Mouse (Mus musculus) forebrain, embryonic 16.5 days (tissue): ENCODE measurements around the gene Pnma5. TPM values are rescaled to one million over a fixed set of nuclear protein-coding genes. Genes with fewer than 3 reads are reported as not detected.

Experiments used
- ATAC-seq: fragments of 200-750 bp; cut with Nextera tagmentation; 2 replicates; pipeline ENCODE4 v1.8.0; 2017; ENCODE audit warnings: mild to moderate bottlenecking, moderate library complexity
- H3K27ac ChIP-seq: fragments of 300-500 bp; sonication (generic); 2 replicates; pipeline ENCODE4 v1.5.1; 2014; ENCODE audit warnings: low read length, control low read depth
- H3K27me3 ChIP-seq: fragments of 300-500 bp; sonication (generic); replicated peaks from 2 replicates; pipeline ENCODE4 v1.6.1; 2014; ENCODE audit warnings: low read length; ENCODE audit not compliant: control insufficient read depth, insufficient read depth
- H3K36me3 ChIP-seq: fragments of 300-500 bp; sonication (generic); 2 replicates; pipeline ENCODE4 v1.6.1; 2014; ENCODE audit not compliant: control insufficient read depth, insufficient read depth
- H3K4me1 ChIP-seq: fragments of 300-500 bp; sonication (generic); replicated peaks from 2 replicates; pipeline ENCODE4 v1.6.1; 2014; ENCODE audit warnings: low read length; ENCODE audit not compliant: control insufficient read depth, insufficient read depth
- H3K4me2 ChIP-seq: fragments of 300-500 bp; sonication (generic); 2 replicates; pipeline ENCODE4 v1.6.1; 2014; ENCODE audit warnings: mild to moderate bottlenecking, low read length, control low read depth
- H3K4me3 ChIP-seq: fragments of 300-500 bp; sonication (generic); replicated peaks from 2 replicates; pipeline ENCODE4 v1.5.1; 2014; ENCODE audit warnings: mild to moderate bottlenecking, low read length, control low read depth
- H3K9ac ChIP-seq: fragments of 300-500 bp; sonication (generic); replicated peaks from 2 replicates; pipeline ENCODE4 v1.6.1; 2014; ENCODE audit warnings: low read depth, low read length, control low read depth
- H3K9me3 ChIP-seq: fragments of 300-500 bp; sonication (generic); 2 replicates; pipeline ENCODE4 v1.6.1; 2016; ENCODE audit warnings: low read length; ENCODE audit not compliant: control insufficient read depth
- WGBS: fragments of 180-500 bp; shearing (Covaris S2); extraction: QIAGEN DNeasy Blood & Tissue Kit; methylation state at CpG from one replicate; pipeline ENCODE4 v1.1.7; 2014; 5-methylcytosine and 5-hydroxymethylcytosine counted together
- microRNA counts: library from miRNA; unstranded; fragments of <30 nt; microRNA quantifications from one replicate; lab custom pipeline; 2016
- microRNA-seq: library from miRNA; unstranded; fragments of <30 nt; microRNA quantifications from one replicate; pipeline ENCODE4, GENCODE M21; 2017
- polyA plus RNA-seq: library from polyadenylated mRNA; unstranded; fragments of >200 nt; fragmentation: Nextera tagmentation; extraction: Ambion mirVana; gene quantifications from 2 replicates; pipeline ENCODE4 v1.2.1, GENCODE M21; 2015

Gene Pnma5
- polyA plus RNA-seq, 1 experiment from 2014 or later = 0.22 TPM

DNA sequence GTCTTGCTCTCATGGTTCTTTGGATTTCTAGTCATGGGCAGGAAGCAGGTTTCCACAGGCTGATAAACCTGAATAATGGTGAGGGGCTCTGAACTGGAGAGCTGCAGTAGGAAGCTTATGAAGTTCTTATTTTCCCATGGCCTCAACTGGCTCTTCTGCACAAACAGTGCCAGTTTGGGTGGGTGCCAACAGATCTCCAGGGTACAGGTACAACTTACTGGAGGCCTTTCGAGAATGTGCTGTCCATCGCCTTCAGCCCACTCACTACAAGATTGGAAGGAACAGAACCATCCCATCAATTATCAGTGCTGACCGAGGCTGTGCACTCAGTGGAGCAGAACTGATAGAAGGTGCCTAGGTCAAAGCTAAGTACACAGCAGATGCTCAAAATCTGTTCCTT lies 48.5 kb downstream of the Pnma5 start:
- 94% methylated on average over 3 of the region's 3 CpGs for WGBS
- H3K9ac ChIP-seq = no peak overlapping the region
- no peak overlapping the region for H3K27ac ChIP-seq
- ATAC-seq = no peak
- no peaks in the 10 kb centered on the region for H3K36me3 ChIP-seq
- no peaks in the 10 kb centered on the region for H3K9me3 ChIP-seq
- no peak overlapping the region for H3K4me3 ChIP-seq
- H3K4me2 ChIP-seq = no peak overlapping the region
- no peaks in the 10 kb centered on the region for H3K27me3 ChIP-seq
- peaks cover 4% of the 10 kb centered on the region; the same call in 1 of the 2 replicates for H3K4me1 ChIP-seq

DNA sequence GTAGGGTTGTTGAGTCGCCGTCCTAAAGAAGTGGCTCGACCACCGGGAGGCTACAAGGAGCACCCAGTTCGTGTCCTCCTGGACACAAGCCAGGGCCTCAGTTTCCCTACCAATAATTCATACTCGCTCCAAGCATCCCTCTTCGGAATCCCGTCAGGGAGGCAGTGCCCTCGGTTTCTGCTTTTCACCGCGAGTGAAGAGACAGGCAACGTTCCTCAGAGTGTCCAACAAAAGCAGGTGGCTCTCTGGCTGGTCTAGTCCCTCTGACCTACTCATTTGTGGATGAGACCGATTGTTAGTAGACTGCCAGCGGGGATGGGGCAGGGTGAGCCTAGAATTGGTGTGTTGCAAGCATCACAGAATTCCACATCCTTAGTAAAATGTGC lies 49.4 kb downstream of the Pnma5 start:
- peaks cover 4% of the 10 kb centered on the region; the same call in 1 of the 2 replicates for H3K4me1 ChIP-seq
- H3K4me2 ChIP-seq = peak overlapping the region; percentile 64
- H3K27ac ChIP-seq = no peak overlapping the region
- 28% methylated on average over 14 of the region's 14 CpGs for WGBS
- peak overlapping the region; percentile 41 for H3K4me3 ChIP-seq
- H3K9me3 ChIP-seq = no peaks in the 10 kb centered on the region
- ATAC-seq = no peak
- peak overlapping the region; percentile 41; the same call in 1 of the 2 replicates for H3K9ac ChIP-seq
- H3K27me3 ChIP-seq = no peaks in the 10 kb centered on the region
- H3K36me3 ChIP-seq = no peaks in the 10 kb centered on the region

DNA sequence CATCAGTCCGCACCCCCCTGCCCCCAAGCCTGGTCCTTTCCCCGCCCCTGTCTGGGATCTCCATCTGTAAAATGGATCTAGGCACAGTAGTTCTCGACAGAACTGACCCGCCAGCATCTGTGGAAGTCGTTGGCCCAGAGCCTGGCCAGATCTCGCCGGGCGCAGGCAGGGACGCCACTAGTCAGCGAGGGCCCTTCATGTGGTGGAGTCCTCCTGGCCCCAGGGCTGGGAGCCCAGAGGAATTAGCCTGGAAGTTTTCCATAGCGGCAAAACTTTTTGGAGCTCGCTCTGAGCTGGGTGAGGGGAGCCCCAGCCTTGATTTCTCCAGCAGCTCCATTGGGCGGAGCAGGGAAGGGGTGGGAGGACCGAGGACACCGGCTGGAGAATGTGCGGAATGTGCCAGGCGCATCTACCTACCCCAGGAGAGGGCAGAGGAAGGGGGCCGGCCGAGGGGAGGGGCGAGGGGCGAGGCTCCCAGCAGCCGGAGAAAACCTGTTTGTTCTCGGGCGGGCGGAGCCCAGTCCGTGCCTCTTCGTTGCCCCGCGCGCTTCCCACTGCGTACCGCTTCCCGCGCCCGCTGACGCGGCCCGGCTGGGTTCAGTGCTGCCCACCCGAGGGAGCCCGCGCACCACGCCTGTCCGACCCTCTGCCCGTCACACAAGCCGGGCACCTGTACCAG lies 49.9 kb downstream of the Pnma5 start, which contains the start of gene Zfp185:
Gene Zfp185 (plus strand): TSS at position 499 of the 679 bp plus-strand sequence.
- peak within 1 kb of the TSS; percentile 41 for H3K4me3 ChIP-seq
- peaks cover 4% of the 10 kb centered on the region; the same call in 1 of the 2 replicates for H3K4me1 ChIP-seq
- H3K9me3 ChIP-seq = no peaks in the 10 kb centered on the region
- no peak within 1 kb of the TSS for H3K27ac ChIP-seq
- H3K9ac ChIP-seq = peak within 1 kb of the TSS; percentile 41; the same call in 1 of the 2 replicates
- no peaks in the 10 kb centered on the region for H3K27me3 ChIP-seq
- WGBS = 10% methylated on average over 26 of the region's 45 CpGs
- no peaks in the 10 kb centered on the region for H3K36me3 ChIP-seq
- ATAC-seq = peak; percentile 69
- peak within 1 kb of the TSS; percentile 64 for H3K4me2 ChIP-seq

DNA sequence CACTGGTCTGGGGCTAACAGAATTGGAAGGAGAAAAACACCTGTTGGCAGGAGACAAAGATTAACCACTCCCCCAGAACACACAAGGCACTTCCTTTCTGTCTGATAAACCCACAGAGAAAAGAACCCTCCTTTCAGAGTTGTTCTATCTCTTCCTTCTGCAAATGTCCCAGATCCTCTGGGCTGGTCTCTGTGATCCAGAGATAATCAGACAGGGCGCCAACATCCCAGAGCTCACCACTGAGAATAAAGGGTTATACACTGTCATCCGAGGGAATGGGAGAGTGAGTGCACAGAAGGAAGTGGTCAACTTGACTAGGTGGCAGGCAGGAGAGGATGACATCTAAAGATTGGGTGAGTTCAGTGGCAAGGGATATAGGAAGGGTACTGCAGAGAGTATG lies 51.3 kb downstream of the Pnma5 start:
- 81% methylated on average over 2 of the region's 2 CpGs for WGBS
- Histone ChIP-seq H3K9me3 (no peaks in the 10 kb centered on the region), H3K36me3 (no peaks in the 10 kb centered on the region), H3K27me3 (no peaks in the 10 kb centered on the region), H3K27ac (no peak overlapping the region), H3K4me3 (no peak overlapping the region), H3K4me2 (no peak overlapping the region), H3K4me1 (peaks cover 4% of the 10 kb centered on the region; the same call in 1 of the 2 replicates), H3K9ac (no peak overlapping the region)
- no peak for ATAC-seq

MicroRNAs within 50 kb of the gene (microRNA counts, 519-probe panel; counts per million panel counts)
- 1,617 counts per million, percentile 15 among the panel's probes with 10 or more counts for microRNA mmu-miR-2137 (lab: Ali Mortazavi, UCI)

Small RNAs within 50 kb of the gene (microRNA-seq; reads per million reads assigned to microRNA genes)
- 1.5 reads per million for gene Mir2137

Other genes starting within 250 kb of the Pnma5 start
- gene Gabrq, start 211.9 kb downstream of the Pnma5 start, polyA plus RNA-seq = 1.4 and 2.5 TPM in 2 replicates
- gene Cetn2, start 118.7 kb downstream of the Pnma5 start, polyA plus RNA-seq = 73.5 and 78.3 TPM in 2 replicates
- 39.3 and 41.2 TPM in 2 replicates for gene Nsdhl, start 118.5 kb downstream of the Pnma5 start, polyA plus RNA-seq
- gene Zfp185, start 49.8 kb downstream of the Pnma5 start, polyA plus RNA-seq = 0.96 and 1.9 TPM in 2 replicates
- 2.5 and 3.0 TPM in 2 replicates for gene Pnma3, start 27.7 kb upstream of the Pnma5 start, polyA plus RNA-seq
- gene Xlr4a, start 45.4 kb upstream of the Pnma5 start, polyA plus RNA-seq = 0.71 TPM in 1 of 2 replicates, not detected in the other
- 2.3 and 4.3 TPM in 2 replicates for gene Xlr3a, start 60.0 kb upstream of the Pnma5 start, polyA plus RNA-seq
- gene Gm14685, start 79.9 kb upstream of the Pnma5 start, polyA plus RNA-seq = 0.72 and 0.76 TPM in 2 replicates
- not detected in 2 replicates for gene Xlr5b, start 111.7 kb upstream of the Pnma5 start, polyA plus RNA-seq
- 0.86 TPM in 1 of 2 replicates, not detected in the other for gene DXBay18, start 112.3 kb upstream of the Pnma5 start, polyA plus RNA-seq
- not detected in 2 replicates for gene Spin2d, start 139.9 kb upstream of the Pnma5 start, polyA plus RNA-seq
- 12.2 and 13.6 TPM in 2 replicates for gene Xlr3b, start 155.1 kb upstream of the Pnma5 start, polyA plus RNA-seq
- 0.46 and 0.55 TPM in 2 replicates for gene Xlr4b, start 177.2 kb upstream of the Pnma5 start, polyA plus RNA-seq
- 25.5 and 26.4 TPM in 2 replicates for gene F8a, start 191.2 kb upstream of the Pnma5 start, polyA plus RNA-seq
- 0.20 TPM in 1 of 2 replicates, not detected in the other for gene Xlr4c, start 206.0 kb upstream of the Pnma5 start, polyA plus RNA-seq
- not detected in 2 replicates for gene Xlr3c, start 228.3 kb upstream of the Pnma5 start, polyA plus RNA-seq